Mouse (Mus musculus) bone marrow macrophage, adult 2 months (primary cell): ENCODE results near the gene Gm3005.
"Not testable (repeated sequence)": the region's sequence is repeated elsewhere in the genome, so short reads cannot be mapped to it uniquely, and the experiment has no call there.

Experiments
- CTCF ChIP-seq: IDR thresholded peaks from 2 replicates; pipeline ENCODE4 v1.5.1; 2012; ENCODE audit warnings: low read depth, mild to moderate bottlenecking, low read length, moderate library complexity
- POLR2A ChIP-seq: IDR thresholded peaks from 2 replicates; pipeline ENCODE4 v1.6.1; 2012; ENCODE audit warnings: mild to moderate bottlenecking, low read depth, low read length, borderline replicate concordance

DNA sequence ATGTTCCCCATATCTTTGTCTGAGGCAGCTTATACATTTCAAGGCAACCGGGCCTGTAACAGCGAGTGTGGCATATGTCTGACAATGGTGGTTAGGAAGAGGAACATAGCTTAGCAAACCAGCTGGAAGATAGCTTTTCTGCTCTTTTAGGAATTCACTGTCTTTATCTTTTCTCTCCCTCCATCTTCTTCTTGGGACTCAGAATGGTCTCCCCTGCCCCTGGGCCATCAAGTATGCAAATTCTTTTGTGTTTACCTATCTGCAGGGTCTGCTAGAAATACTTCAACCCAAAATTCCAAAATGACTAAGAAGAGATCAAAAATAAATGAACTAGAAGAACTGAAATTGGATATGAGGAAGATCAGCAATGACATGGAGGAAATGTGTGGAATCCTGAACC lies at the start of gene Gm3005:
- not testable (repeated sequence) for TF ChIP-seq CTCF, POLR2A
